Mouse (Mus musculus): Measurements from ENCODE around the gene Gnpat. TPM values are rescaled to one million over a fixed set of nuclear protein-coding genes. Genes with fewer than 3 reads are reported as not detected.
A peak's percentile ranks its signal among the peaks of the same experiment; 100 is the strongest.
"Not testable (repeated sequence)": the region's sequence is repeated elsewhere in the genome, so short reads cannot be mapped to it uniquely, and the experiment has no call there.

Gnpat gene
- total RNA-seq, 2 experiments from 2014 or later: 57.8 to 62.8 TPM

DNA sequence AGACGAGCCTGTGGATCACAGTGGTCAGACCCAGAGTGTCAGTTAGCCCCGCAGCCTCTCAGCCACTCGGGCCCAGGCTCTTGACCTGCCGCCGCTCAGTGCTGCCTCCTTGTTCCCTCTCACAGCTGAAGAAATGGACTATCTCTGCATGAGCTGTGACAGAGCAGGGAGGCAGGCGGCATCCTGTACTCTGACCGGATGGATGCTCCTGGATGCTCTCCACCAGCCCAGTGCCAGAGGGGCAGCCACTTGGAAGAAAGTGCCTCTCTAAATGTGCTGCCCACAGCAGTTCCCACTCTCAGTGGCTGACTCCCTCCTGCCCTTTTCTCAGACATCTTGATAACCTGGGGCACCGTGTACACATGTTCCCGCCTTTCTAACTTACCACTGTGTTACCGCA is 21.1 kb upstream of the Gnpat start:
- DNase-seq (ENCODE audit: low spot score in 2 of 2): no peak

DNA sequence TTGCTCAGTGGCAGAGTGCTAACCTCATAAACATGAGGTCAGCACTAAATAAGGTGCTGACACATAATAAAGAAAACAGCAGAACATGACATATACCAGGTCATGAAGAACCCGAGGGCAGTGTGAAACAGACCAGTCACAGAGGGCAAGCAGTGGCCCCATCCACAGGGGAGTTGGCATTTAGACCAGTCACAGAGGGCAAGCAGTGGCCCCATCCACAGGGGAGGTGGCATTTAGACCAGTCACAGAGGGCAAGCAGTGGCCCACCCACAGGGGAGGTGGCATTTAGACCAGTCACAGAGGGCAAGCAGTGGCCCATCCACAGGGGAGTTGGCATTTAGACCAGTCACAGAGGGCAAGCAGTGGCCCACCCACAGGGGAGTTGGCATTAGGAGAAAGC is 19.9 kb upstream of the Gnpat start:
- not testable (repeated sequence) for DNase-seq (ENCODE audit: low spot score in 2 of 2)

GRCm38 (mm10) chr8:124845131-124845530 is 17.7 kb upstream of the Gnpat start:
- no peak for DNase-seq (ENCODE audit: low spot score in 2 of 2)

DNA sequence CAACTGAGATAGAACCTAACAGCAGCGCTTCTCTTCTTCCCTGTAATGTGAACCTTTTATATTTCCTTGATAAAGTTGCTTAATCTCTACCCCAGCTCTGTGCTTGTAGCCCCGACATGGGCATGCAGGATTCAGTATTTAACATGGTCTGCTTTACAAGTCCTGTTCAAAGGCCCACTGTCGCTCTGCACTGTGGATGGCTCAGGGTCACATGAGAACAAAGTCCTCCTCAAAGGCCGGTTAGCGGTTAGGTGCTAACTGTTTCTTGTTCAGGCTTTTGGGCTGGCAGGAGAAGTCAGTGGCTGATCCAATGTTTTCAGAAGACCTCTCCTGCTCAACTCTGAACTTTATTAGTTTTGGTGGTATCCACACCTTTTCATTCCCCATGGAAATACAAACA is 17.3 kb upstream of the Gnpat start:
- DNase-seq (ENCODE audit: low spot score in 2 of 2): no peak

DNA sequence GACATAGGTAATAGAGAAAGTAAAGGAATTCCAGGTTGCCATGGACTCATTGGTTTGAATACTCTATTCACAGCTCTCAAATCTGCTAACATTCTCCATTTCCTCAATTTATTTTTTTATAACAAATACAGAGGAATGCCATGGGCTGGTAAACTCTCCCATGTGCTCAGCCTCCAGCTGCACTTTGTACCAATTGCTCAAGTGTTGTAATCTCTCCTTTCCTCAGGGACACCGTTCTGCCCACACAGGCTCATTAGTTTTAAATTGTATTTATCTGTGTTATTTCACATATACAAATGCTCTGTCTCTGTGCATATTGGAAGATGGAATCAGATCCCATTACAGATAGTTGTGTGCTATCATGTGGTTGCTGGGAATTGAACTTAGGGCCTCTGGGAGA is 9.3 kb upstream of the Gnpat start:
- no peak for DNase-seq (ENCODE audit: low spot score in 2 of 2)

GRCm38 (mm10) chr8:124859466-124859865 is 3.4 kb upstream of the Gnpat start:
- DNase-seq (ENCODE audit: low spot score in 2 of 2): no peak

GRCm38 (mm10) chr8:124860188-124860587 is 2.6 kb upstream of the Gnpat start:
- DNase-seq (ENCODE audit: low spot score in 2 of 2): no peak

GRCm38 (mm10) chr8:124863163-124863677 is 387 bp downstream of the Gnpat start:
- no peak for DNase-seq (ENCODE audit: low spot score in 2 of 2)

- DNase-seq (ENCODE audit: low spot score in 2 of 2): no peak
These were observed 896 bp downstream of the Gnpat start for GRCm38 (mm10) chr8:124863729-124864128.

DNA sequence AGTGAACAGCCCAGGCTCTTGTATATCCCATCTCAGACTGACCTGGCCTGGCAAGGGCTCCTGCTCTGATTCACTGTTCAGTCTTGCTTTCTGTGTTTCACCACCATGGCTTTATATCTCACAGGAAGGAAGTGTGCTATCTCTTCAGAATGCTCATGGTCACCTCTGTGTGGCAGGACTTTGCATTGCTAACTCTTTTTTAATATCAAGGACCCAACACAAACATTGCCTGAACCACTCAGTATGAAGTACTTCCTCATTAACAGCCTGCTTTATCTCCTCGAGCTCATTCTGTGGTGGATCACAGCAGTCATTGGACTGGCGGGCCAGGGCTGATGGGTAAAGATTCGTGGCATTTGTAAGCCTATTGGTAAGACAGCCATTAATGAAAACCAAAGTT is 3.8 kb downstream of the Gnpat start:
- DNase-seq (ENCODE audit: low spot score in 2 of 2): no peak

DNA sequence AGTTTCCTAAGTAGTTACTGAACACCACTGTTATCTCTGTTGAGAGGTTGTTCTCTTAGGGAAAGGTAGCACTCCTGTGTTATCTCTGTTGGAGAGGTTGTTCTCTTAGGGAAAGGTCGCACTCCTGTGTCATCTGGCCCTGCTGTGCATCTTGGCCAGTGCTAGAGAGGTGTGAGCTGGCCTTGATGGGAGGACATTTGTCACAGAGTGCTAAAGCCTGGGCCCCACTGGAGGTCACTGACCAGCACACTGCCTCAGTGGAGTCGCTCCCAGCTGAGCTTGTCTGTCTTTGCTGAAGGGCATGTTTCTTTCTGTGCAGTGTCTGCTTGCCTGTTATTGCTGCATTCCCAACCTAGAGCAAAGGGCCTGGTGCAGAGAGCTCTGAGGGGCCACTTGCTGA is 4.3 kb downstream of the Gnpat start:
- DNase-seq (ENCODE audit: low spot score in 2 of 2): no peak

GRCm38 (mm10) chr8:124869708-124870107 is 6.9 kb downstream of the Gnpat start:
- no peak for DNase-seq (ENCODE audit: low spot score in 2 of 2)

GRCm38 (mm10) chr8:124871474-124871873 is 8.6 kb downstream of the Gnpat start:
- no peak for DNase-seq (ENCODE audit: low spot score in 2 of 2)

DNA sequence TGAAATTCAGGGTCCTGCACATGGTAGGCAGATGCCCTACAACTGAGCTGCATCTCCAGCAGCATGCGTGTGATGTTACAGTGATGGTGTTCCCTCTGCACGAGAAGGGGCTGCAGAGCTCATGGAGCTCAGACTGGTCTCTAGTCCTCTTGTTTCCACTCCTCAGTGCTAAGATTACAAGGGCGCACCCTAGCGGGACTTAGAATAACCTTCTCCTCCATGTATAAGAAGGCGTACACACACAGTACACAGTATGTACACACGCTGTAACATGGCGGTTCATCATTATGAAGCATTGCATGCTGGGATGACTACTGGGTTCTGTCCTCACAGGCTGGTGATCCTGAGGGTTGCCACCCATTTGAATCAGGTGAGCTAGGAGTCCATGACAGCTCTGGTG is 9.2 kb downstream of the Gnpat start:
- DNase-seq (ENCODE audit: low spot score in 2 of 2): no peak

DNA sequence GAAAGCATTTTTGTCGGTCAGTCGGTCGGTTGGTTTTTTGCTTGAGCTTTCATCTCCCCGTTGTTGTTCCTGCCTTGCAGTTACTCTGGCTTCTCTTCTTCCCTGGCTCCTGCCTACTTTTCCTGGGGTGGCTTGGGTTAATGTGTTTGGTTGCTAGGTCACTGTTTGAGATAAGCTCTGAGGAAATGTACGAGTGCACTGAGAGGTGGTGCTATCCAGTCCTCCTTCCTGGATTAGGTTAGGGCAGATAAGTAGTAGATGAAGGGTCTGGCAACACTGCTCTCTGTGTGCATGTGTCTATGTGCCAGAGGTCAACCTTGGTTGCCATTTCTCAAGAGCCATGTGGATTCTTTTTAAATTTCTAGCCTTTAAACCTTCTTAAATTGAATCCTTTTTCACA is 9.9 kb downstream of the Gnpat start:
- DNase-seq (ENCODE audit: low spot score in 2 of 2): no peak

GRCm38 (mm10) chr8:124878141-124878540 is 15.3 kb downstream of the Gnpat start:
- no peak for DNase-seq (ENCODE audit: low spot score in 2 of 2)

- DNase-seq (ENCODE audit: low spot score in 2 of 2): no peak
These were observed 16.2 kb downstream of the Gnpat start for GRCm38 (mm10) chr8:124878946-124879526.

DNA sequence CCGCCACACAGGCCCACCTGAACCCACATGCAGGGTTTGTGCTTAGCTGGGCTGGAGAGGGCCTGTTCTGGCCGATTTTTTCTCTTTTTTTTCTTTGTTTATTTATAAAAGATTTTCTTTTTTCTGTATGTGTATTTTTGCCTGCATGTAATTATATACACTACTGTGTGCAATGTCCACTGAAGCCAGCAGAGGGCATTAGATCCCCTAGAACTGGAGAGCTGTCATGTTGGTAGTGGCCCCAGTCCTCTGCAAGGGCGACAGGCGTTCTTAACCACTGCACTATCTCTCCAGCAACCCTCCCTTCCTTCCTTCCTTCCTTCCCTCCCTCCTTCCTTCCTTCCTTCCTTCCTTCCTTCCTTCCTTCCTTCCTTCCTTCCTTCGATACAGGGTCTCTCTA is 25.6 kb downstream of the Gnpat start:
- no peak for DNase-seq (ENCODE audit: low spot score in 2 of 2)

DNA sequence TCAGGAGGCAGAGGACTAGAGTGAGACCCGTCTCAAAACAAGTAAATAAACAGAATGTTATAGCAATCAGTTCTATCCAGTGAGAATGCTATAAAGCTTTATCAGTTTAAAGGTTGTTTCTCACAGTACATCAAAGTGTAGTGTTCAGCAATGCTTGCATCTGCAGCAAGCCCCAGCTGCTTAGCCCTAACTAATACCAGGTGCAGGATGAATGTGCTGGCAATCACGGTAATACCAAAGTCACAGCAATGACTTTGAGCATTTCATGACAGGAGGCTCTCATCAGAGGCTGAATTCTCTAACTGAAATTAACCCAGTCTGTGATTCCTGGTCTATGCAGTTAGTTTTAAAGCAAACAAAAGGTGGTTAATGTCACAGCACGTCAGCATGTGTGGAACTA is 29.8 kb downstream of the Gnpat start:
- no peak for DNase-seq (ENCODE audit: low spot score in 2 of 2)

DNA sequence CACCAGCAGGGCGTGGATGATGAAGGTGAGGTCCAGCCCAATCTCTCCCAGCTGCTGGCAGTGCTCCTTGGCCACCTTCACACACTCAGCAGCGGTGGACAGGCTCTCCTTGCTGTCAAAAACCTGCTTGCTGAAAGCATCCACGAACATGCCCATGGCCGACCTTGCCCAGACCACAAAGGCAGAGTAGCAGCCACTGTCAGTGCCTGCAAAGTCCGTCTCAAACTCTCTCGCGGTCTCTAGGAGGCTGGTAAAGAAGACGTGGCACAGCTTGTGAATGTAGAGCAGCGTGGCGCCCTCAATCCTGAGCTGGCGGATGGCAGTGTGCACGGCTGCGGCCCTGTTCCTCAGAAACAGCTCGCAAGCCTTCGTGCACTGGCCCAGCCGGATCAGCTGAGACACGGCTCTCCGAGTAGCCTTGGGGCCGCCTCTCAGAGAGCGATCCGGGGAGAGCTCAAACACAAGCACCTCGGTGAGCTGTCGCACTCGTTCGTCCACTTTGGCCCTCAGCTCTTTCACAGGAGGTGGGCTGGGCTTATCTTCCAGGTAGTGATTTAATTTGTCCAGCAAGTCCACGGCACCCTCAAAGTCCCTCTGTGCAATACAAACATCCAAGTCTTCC is 33.3 kb downstream of the Gnpat start:
- DNase-seq (ENCODE audit: low spot score in 2 of 2): no peak

- DNase-seq (ENCODE audit: low spot score in 2 of 2): peak; percentile 70 to 78
These were observed 34.0 kb downstream of the Gnpat start for GRCm38 (mm10) chr8:124896632-124897385.
